Comparison of ENCODE assay signal across 21 mouse cellular contexts in genomic region chr12:110819367-110819766, GRCm38 (mm10).
"Had no signal": no experiment of that assay in that cellular context is flagged by ENCODE, and none has a peak within 500 bp of the region (broad histone marks: within the 10 kb centered on the region; RNA-seq: fewer than 3 reads in every experiment).

No protein-coding gene starts in this region.

- H3K27ac ChIP-seq: liver, embryonic 13.5 days; liver, embryonic 15.5 days; midbrain, embryonic 10.5 days; midbrain, embryonic 13.5 days; neural tube, embryonic 13.5 days; neural tube, embryonic 15.5 days had no signal

- H3K27me3 ChIP-seq: liver, embryonic 13.5 days; liver, embryonic 15.5 days; midbrain, embryonic 13.5 days; neural tube, embryonic 13.5 days; neural tube, embryonic 15.5 days had no signal

- H3K4me3 ChIP-seq: liver, embryonic 13.5 days; liver, embryonic 15.5 days; midbrain, embryonic 10.5 days; midbrain, embryonic 13.5 days; myocyte; neural tube, embryonic 13.5 days; neural tube, embryonic 15.5 days had no signal

- H3K4me2 ChIP-seq: liver, embryonic 11.5 days; liver, embryonic 13.5 days; liver, embryonic 15.5 days; lung, embryonic 14.5 days; midbrain, embryonic 13.5 days; neural tube, embryonic 13.5 days; neural tube, embryonic 15.5 days had no signal

- ATAC-seq: midbrain, embryonic 13.5 days; midbrain, embryonic 16.5 days had no signal

- H3K9me3 ChIP-seq: liver, embryonic 13.5 days; liver, embryonic 15.5 days; midbrain, embryonic 10.5 days; midbrain, embryonic 13.5 days; neural tube, embryonic 13.5 days; neural tube, embryonic 15.5 days had no signal

- DNase-seq: liver; liver, embryonic 13.5 days; lung, adult 18-20 months; lung, embryonic 14.5 days; lung, postnatal 14 days; lung, postnatal 4 days; retina, postnatal 1 day; right cerebral cortex, adult 18-20 months; right cerebral cortex, postnatal 25 days; right cerebral cortex, postnatal 4 days; spleen, adult 18-20 months; thymus, adult 2 months; thymus, postnatal 36 days had no signal

- H3K36me3 ChIP-seq: liver, embryonic 13.5 days; liver, embryonic 15.5 days; midbrain, embryonic 13.5 days; neural tube, embryonic 13.5 days; neural tube, embryonic 15.5 days had no signal

- H3K4me1 ChIP-seq: liver, embryonic 15.5 days; midbrain, embryonic 10.5 days; midbrain, embryonic 13.5 days; neural tube, embryonic 13.5 days; neural tube, embryonic 15.5 days had no signal

- H3K9ac ChIP-seq: liver, embryonic 13.5 days; liver, embryonic 15.5 days; lung, embryonic 14.5 days; midbrain, embryonic 13.5 days; neural tube, embryonic 13.5 days; neural tube, embryonic 15.5 days had no signal
